Mouse (Mus musculus): Measurements from ENCODE around the gene Spata31d1c.

Spata31d1c gene

DNA sequence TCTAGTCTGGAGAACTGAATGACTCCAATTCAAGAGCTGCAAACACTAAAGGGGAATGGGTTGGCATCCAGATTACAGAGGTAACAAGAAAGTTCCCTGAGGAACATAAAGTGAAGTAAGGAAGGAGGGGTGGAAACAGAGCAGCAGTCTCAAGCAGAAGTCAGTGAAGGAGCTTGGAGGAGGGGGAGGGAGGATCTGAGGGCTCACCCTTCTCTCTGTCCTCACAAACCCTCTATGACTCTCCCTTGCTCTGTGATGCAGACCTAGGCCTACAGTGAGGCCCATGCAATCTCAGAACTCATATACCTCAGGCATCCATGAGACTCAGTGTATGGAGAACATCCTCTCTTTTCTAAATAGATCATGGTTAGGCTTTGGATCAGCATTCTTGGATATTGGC, at the start of gene Spata31d1c:
Spata31d1c (plus strand) TSS at position 301 of the 400 bp plus-strand sequence.
- in situ Hi-C loops (cut with MboI, MseI) = loop anchor here (5.0 kb wide), 1 partner anchor 95 kb away; no protein-coding TSS in a partner anchor

- in situ Hi-C loops (cut with MboI, MseI) = no loop called here
Observed at GRCm38 (mm10) chr13:64988828-64989227, 44.0 kb upstream of the Spata31d1c start.

DNA sequence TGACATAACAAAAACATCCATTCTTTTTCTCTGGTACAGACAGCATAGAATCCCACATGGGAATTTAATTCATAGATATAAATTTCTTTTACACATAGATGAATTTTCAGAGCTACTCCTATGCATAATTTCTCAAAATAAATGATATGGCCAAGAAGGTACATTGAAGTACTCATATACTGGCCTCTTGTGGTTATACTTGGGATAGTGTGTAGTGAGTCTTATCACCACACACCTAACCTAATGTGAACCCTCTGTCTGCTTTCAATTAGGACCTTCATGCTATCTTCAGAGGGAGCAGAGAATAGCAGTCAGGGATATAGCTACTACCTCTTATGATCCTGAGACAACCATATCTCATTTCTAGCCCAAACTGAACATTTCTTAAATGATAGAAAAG, 27.4 kb upstream of the Spata31d1c start:
- in situ Hi-C loops (cut with MboI, MseI) = no loop called here

GRCm38 (mm10) chr13:65006760-65007159, 26.1 kb upstream of the Spata31d1c start:
- in situ Hi-C loops (cut with MboI, MseI) = no loop called here

- in situ Hi-C loops (cut with MboI, MseI) = no loop called here
Observed at GRCm38 (mm10) chr13:65007971-65008370, 24.9 kb upstream of the Spata31d1c start.

DNA sequence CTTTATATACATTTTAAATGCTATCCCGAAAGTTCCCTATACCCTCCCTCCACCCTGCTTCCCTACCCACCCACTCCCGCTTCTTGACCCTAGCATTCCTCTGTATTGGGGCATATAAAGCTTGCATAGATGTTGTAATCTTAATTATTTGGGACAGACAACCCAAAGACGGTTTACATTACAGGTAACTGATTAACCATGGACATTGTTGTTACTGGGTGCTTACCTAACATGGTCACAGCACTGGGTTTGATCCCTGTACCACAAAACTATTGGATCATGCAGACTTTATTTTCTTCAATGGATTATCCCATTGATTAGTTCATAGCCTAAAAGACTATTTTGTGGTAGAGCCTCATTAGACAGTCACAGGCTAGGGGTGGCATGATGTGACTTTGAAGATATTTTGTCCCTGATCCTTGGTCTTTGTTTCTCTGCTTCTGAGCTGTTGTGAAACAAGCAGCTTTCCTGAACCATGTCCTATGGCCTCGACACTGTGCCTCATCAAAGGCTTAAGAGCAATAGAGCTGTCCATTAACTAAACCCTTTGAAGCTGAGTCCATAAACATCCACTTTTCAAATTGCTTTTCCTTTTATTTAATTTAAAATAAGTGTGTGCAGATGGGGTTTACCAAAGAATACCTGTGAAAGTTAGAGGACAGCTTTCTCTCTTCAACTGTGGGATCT, 21.7 kb upstream of the Spata31d1c start:
- in situ Hi-C loops (cut with MboI, MseI) = no loop called here

- in situ Hi-C loops (cut with MboI, MseI) = no loop called here
Observed at GRCm38 (mm10) chr13:65035057-65035456, 2.2 kb downstream of the Spata31d1c start.

DNA sequence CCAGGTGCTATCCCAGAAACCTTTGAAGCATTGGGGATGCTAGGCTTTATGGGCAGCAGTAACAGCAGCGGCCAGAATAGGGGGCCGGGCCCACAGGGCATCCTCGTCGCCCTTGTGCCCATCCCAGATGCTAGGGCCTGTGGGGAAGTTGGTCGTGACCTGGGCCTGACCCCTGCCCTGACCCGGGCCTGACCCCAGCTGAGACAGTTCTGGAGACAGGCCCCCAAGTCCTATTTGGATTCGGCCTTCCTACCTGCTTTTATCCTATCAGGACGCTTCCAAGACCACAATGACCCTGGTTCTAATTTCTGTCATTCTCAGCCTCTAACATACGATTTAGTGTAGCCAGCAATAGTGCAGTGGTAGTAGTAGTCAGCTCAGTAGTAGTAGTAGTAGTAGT, 19.8 kb downstream of the Spata31d1c start, which contains the start of gene Prss47:
Prss47 (minus strand) TSS at position 101 of the 400 bp plus-strand sequence.
- in situ Hi-C loops (cut with MboI, MseI) = no loop called here

- in situ Hi-C loops (cut with MboI, MseI) = no loop called here
Observed at GRCm38 (mm10) chr13:65069969-65070368, 37.1 kb downstream of the Spata31d1c start.

Data from regulatory T cell (primary cell).